Mouse (Mus musculus) liver, embryonic 16.5 days (tissue): ENCODE data around the gene Gm6588. TPM values are rescaled to one million over a fixed set of nuclear protein-coding genes. Genes with fewer than 3 reads are reported as not detected.

Source experiments
- ATAC-seq: fragments of 200-750 bp; cut with Nextera tagmentation; 2 replicates; pipeline ENCODE4 v1.8.0; 2017; ENCODE audit warnings: low read depth, mild to moderate bottlenecking, moderate number of reproducible peaks, moderate library complexity
- H3K27ac ChIP-seq: fragments of 300-500 bp; sonication (generic); 2 replicates; pipeline ENCODE4 v1.5.1; 2014; ENCODE audit warnings: mild to moderate bottlenecking, low read length
- H3K27me3 ChIP-seq: fragments of 300-500 bp; sonication (generic); 2 replicates; pipeline ENCODE4 v1.6.1; 2014; ENCODE audit warnings: low read depth, low read length, mixed read lengths; ENCODE audit not compliant: control insufficient read depth, insufficient read depth
- H3K36me3 ChIP-seq: fragments of 300-500 bp; sonication (generic); 2 replicates; pipeline ENCODE4 v1.6.1; 2014; ENCODE audit warnings: mild to moderate bottlenecking; ENCODE audit not compliant: control insufficient read depth, insufficient read depth
- H3K4me1 ChIP-seq: fragments of 300-500 bp; sonication (generic); 2 replicates; pipeline ENCODE4 v1.6.1; 2014; ENCODE audit warnings: low read depth, low read length, mixed read lengths; ENCODE audit not compliant: control insufficient read depth
- H3K4me2 ChIP-seq: fragments of 300-500 bp; sonication (generic); 2 replicates; pipeline ENCODE4 v1.6.1; 2014; ENCODE audit warnings: low read depth, low read length, mixed read lengths
- H3K4me3 ChIP-seq: fragments of 300-500 bp; sonication (generic); 2 replicates; pipeline ENCODE4 v1.5.1; 2014; ENCODE audit warnings: low read depth, mild to moderate bottlenecking, low read length
- H3K9ac ChIP-seq: fragments of 300-500 bp; sonication (generic); 2 replicates; pipeline ENCODE4 v1.6.1; 2014; ENCODE audit warnings: low read depth, low read length
- H3K9me3 ChIP-seq: fragments of 300-500 bp; sonication (generic); replicated peaks from 2 replicates; pipeline ENCODE4 v1.6.1; 2016; ENCODE audit warnings: low read length; ENCODE audit not compliant: control insufficient read depth
- WGBS: fragments of 180-500 bp; shearing (Covaris S2); extraction: QIAGEN DNeasy Blood & Tissue Kit; methylation state at CpG from one replicate; pipeline ENCODE4 v1.1.7; 2014; ENCODE audit not compliant: insufficient replicate concordance; 5-methylcytosine and 5-hydroxymethylcytosine counted together
- polyA plus RNA-seq: library from polyadenylated mRNA; unstranded; fragments of >200 nt; fragmentation: Nextera tagmentation; extraction: Ambion mirVana; gene quantifications from 2 replicates; pipeline ENCODE4 v1.2.1, GENCODE M21; 2015

Gene Gm6588
- polyA plus RNA-seq, 1 experiment from 2014 or later, result not detected

DNA sequence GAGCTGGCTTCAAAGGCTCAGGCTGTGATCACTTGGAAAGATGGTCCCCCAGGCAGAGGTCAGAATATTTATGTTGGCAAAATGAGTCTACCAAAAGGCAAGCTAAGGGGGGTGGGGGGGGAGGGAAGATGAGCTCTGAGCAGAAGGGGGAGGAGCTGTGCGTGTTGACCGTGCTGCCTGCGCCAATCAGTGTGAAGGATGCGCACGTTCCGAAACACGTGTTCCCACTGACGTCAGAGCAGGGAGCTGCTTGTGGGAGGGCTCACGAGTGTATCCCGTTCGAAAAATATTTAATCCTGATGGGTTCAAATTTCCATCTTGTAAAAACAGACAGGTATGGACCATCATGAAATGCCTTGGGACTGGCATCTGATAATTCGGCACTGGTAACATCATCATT, 29.7 kb upstream of the Gm6588 start:
- WGBS, result 29% methylated on average over 12 of the region's 12 CpGs
- Histone ChIP-seq H3K27ac (no peak overlapping the region), H3K9me3 (no peaks in the 10 kb centered on the region)

DNA sequence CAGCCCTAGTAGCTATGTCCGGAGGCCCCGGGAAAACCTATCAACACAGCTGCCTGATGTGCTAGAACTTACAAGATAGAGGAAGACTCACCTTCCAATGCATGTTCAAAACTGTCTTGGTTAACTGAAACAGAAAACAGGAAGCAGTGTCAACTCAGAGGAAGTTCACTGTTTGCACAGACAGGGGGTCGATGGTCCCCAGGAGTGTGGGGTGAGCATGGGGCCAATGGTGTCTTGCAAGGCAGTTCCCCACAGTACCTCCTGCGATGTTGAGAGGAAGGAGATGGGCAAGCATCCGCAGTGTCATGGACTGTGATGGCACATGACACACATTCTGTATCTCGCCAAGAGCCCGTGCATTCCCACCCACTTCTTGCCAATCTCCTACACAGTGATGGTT, 22.6 kb upstream of the Gm6588 start:
- Histone ChIP-seq H3K9ac (no peak overlapping the region), H3K4me3 (no peak overlapping the region), H3K4me2 (no peak overlapping the region), H3K4me1 (no peaks in the 10 kb centered on the region), H3K36me3 (no peaks in the 10 kb centered on the region), H3K27me3 (peaks cover 5% of the 10 kb centered on the region), H3K9me3 (no peaks in the 10 kb centered on the region), H3K27ac (no peak overlapping the region)
- no peak for ATAC-seq
- WGBS, result 35% methylated on average over 7 of the region's 7 CpGs

More for the DNA sequence above, 29.7 kb upstream of the Gm6588 start:
- Histone ChIP-seq H3K36me3 (no peaks in the 10 kb centered on the region), H3K4me2 (no peak overlapping the region), H3K4me1 (no peaks in the 10 kb centered on the region), H3K27me3 (no peaks in the 10 kb centered on the region; the same call in 1 of the 2 replicates), H3K4me3 (no peak overlapping the region), H3K9ac (no peak overlapping the region)
- no peak for ATAC-seq

DNA sequence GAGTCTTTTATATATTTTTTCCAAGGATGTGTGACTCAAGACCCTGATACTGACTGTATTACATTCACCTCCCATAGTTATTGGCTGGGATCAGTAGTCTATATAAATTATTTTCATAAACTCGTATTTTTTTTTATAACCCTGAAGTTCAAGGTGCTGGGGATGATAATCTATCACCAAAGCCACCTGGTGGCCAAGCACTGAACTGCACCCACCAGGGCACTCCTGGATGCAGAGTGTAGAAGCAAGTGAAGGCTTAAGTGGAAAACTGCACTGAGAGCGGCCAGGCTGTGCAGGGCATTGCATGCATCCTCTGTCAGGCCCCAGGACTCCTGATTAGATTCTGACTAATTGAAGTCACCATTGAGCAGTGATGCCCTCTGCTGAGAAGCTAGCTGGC, 21.9 kb upstream of the Gm6588 start:
- no peak overlapping the region for H3K4me3 ChIP-seq
- peaks cover 5% of the 10 kb centered on the region for H3K27me3 ChIP-seq
- H3K36me3 ChIP-seq, result no peaks in the 10 kb centered on the region
- 39% methylated on average over 2 of the region's 2 CpGs for WGBS
- ATAC-seq, result no peak
- H3K4me2 ChIP-seq, result no peak overlapping the region
- no peaks in the 10 kb centered on the region for H3K4me1 ChIP-seq
- no peak overlapping the region for H3K9ac ChIP-seq
- H3K27ac ChIP-seq, result no peak overlapping the region
- no peaks in the 10 kb centered on the region for H3K9me3 ChIP-seq

DNA sequence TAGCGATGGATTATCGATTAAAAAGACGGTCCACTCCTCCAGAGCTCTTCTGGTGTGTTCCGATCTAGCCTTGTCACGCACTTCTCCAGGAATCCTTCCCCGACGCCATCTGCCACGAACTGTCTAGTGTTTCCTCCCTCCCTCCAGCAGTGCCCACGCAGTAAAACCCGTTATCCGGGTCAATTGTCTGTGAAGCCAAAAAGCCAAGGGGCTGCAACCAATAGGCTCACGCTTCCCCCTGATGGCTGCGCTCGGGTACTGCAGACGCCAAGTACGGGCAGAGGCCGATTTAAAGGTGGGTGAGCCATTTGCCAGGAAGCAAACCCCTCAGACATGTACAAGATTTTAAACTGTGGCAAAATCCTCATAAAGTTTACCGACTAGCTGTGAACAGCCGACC, 20.3 kb upstream of the Gm6588 start:
- Histone ChIP-seq H3K4me2 (no peak overlapping the region), H3K4me1 (no peaks in the 10 kb centered on the region), H3K36me3 (no peaks in the 10 kb centered on the region), H3K4me3 (no peak overlapping the region), H3K9ac (no peak overlapping the region), H3K27ac (no peak overlapping the region), H3K27me3 (peaks cover 7% of the 10 kb centered on the region), H3K9me3 (no peaks in the 10 kb centered on the region)
- 13% methylated on average over 19 of the region's 19 CpGs for WGBS
- ATAC-seq, result no peak

DNA sequence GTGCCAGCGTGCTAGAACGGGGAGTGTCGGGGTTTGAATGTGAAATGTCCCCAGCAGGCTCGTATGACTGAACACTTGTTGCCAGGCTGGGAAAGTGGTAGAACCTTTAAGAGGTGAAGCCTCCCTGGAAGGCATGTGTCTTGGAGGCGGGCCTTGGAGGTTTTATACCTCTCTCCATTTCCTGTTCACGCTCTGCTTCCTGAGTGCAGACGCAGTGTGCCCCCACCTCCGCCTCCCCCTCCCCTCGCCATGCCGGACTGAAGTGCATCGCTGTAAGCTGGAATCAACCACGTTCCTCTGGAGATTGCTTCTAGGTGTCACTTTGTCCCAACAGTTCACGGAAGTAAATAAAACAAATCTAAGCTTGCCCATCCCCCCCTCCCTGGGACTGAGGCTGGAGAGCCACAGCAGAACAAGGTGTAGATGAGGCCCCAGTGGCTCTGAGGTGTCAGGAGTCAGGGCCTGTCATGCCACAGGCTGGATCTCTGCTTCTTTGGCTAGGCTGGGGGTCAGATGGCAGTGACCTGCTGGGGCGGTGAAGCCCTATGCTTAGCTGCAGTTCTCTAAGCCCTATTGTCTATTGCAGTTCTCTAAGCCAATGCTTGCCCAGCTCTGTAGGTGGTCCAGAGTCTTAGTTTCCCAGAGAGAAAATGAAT, 18.0 kb upstream of the Gm6588 start:
- Histone ChIP-seq H3K4me3 (no peak overlapping the region), H3K4me2 (no peak overlapping the region), H3K36me3 (no peaks in the 10 kb centered on the region), H3K27me3 (peaks cover 7% of the 10 kb centered on the region), H3K9me3 (no peaks in the 10 kb centered on the region), H3K9ac (no peak overlapping the region), H3K4me1 (no peaks in the 10 kb centered on the region), H3K27ac (no peak overlapping the region)
- ATAC-seq, result no peak
- 17% methylated on average over 14 of the region's 14 CpGs for WGBS

DNA sequence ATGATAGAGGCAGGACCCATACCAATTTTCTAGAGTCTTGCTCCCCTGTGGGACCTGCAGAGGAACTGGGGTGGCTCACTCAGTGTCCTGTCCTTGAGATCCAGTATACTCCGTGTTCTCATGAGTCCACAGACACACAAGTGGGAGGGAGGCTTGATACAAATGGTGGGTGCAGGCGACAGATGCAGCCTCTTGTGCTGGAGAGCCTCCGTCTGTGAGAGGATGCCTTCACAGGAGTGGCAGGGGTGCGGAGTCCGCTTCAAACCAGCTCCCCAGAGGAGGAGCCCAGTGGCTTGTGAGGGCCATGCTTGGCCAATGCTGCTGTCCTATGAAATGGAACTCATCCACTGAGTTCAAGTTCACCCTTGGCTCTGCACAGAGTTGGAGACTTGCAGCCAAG, 17.2 kb upstream of the Gm6588 start:
- Histone ChIP-seq H3K9ac (no peak overlapping the region), H3K9me3 (no peaks in the 10 kb centered on the region), H3K27me3 (peaks cover 7% of the 10 kb centered on the region), H3K27ac (no peak overlapping the region), H3K36me3 (no peaks in the 10 kb centered on the region), H3K4me1 (no peaks in the 10 kb centered on the region), H3K4me2 (no peak overlapping the region), H3K4me3 (no peak overlapping the region)
- WGBS, result 57% methylated on average over 5 of the region's 5 CpGs
- no peak for ATAC-seq

DNA sequence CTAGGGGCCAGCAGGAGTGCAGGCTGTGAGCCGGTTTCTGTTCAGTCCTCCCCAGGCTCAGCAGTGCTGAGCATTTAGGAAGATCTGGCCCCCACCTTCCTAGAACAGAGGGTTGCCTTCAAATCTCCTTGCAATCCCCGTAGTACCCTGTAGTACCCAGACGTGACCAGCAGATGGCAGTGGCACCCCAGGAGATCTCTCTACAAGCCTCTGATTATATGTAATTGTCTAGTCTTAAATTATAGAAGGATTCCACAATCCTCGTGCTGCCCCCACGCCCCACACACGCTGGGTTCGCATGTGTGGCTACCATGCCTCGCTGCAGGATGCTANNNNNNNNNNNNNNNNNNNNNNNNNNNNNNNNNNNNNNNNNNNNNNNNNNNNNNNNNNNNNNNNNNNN, 16.2 kb upstream of the Gm6588 start:
- H3K4me3 ChIP-seq, result no peak overlapping the region

DNA sequence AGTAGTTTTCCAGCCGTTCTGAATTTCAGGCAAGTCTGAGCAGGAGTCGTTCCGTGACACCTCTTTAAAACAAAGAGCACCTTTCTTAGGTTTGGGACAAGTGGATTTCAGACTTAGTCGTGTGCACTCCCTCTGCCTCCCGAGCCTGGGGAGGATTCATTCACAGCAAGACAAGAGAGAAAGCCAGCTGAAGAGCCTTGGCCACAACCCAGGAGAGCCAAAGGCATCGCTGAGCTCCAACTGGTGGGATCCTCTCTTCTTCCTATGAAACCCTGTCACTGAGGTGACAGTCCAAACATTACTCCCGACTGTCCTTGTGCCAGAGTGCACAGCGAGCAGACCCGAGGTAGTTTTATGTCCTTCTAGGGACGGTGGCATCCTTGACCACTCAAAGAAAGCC, 10.7 kb upstream of the Gm6588 start:
- no peak overlapping the region for H3K4me3 ChIP-seq
- ATAC-seq, result no peak
- H3K36me3 ChIP-seq, result no peaks in the 10 kb centered on the region
- H3K27me3 ChIP-seq, result no peaks in the 10 kb centered on the region
- H3K9me3 ChIP-seq, result no peaks in the 10 kb centered on the region
- no peak overlapping the region for H3K27ac ChIP-seq
- 44% methylated on average over 10 of the region's 10 CpGs for WGBS
- no peak overlapping the region for H3K4me2 ChIP-seq
- H3K9ac ChIP-seq, result no peak overlapping the region
- no peaks in the 10 kb centered on the region for H3K4me1 ChIP-seq

More for the DNA sequence above, 16.2 kb upstream of the Gm6588 start:
- ATAC-seq, result no peak
- Histone ChIP-seq H3K36me3 (no peaks in the 10 kb centered on the region), H3K9me3 (no peaks in the 10 kb centered on the region), H3K4me2 (no peak overlapping the region), H3K27ac (no peak overlapping the region), H3K9ac (no peak overlapping the region), H3K4me1 (no peaks in the 10 kb centered on the region), H3K27me3 (peaks cover 7% of the 10 kb centered on the region)
- WGBS, result under 1% methylated on average over 8 of the region's 8 CpGs

DNA sequence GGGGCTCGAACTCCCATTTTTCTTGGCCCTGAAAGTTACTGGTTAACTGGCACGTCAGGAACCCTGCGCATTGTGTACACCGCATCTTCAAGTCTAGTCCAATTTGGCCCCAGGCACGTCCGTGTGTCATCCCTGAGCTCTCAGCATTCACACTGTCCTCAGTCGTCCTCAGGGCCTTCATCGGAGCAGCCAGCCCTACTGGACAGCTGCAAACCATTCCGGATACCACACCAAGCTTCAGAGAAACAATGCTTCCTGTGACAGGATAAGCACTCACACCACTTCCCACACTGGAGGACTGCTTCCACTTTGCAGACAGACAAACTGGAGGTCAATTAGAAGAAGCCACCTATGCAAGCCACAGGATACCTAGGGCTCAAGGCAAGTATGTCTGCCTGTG, 3.9 kb downstream of the Gm6588 start:
- H3K27me3 ChIP-seq, result no peaks in the 10 kb centered on the region
- H3K27ac ChIP-seq, result no peak overlapping the region
- no peaks in the 10 kb centered on the region for H3K4me1 ChIP-seq
- no peaks in the 10 kb centered on the region for H3K9me3 ChIP-seq
- no peak for ATAC-seq
- H3K4me2 ChIP-seq, result no peak overlapping the region
- H3K4me3 ChIP-seq, result no peak overlapping the region
- no peak overlapping the region for H3K9ac ChIP-seq
- no peaks in the 10 kb centered on the region for H3K36me3 ChIP-seq
- WGBS, result 22% methylated on average over 9 of the region's 9 CpGs
